In genomic region chr4:117313085-117313424, GRCm38 (mm10) we compare ENCODE assay signal across 8 mouse cellular contexts.
DNase-seq lines count a peak whose midpoint lies in the region; TF ChIP-seq lines count a peak whose summit lies in the region.

No protein-coding gene starts in this region.

- DNase-seq in adrenal gland, postnatal 14 days, result peak; percentile 51
- no peak for DNase-seq in adrenal gland, postnatal 4 days (ENCODE audit: low spot score in 2 of 2)
- peak; percentile 20 for DNase-seq in lung, adult 2 months
- DNase-seq in lung, postnatal 36 days, result no peak
- DNase-seq in heart, postnatal 14 days, result peak; percentile 29 to 33
- peak; percentile 57 for DNase-seq in lung, postnatal 10 days
- no peak for DNase-seq in ovary, postnatal 10 days (ENCODE audit: low spot score)
- DNase-seq in urinary bladder, postnatal 36 days (ENCODE audit: low spot score in 2 of 2), result no peak

- 17% methylated on average over 4 of the region's 4 CpGs for WGBS in lung, adult 2 months

- H3K4me1 ChIP-seq in lung, adult 2 months (ENCODE audit: control insufficient read depth, insufficient read depth, low read length), result no peaks in the 10 kb centered on the region

- no peak overlapping the region for H3K4me3 ChIP-seq in lung, adult 2 months (replicated peaks; ENCODE audit: extremely low read depth, low read depth, low read length)

- intact Hi-C loops in heart, postnatal 14 days (cut with DNase I), result loop anchor here (5.0 kb wide), 1 partner anchor 41 kb away; no protein-coding TSS in a partner anchor

- no peak for TF ChIP-seq POLR2A in lung, adult 2 months (IDR thresholded peaks at IDR 0.05; ENCODE audit: borderline replicate concordance, extremely low read depth, low read depth, low read length)

- TF ChIP-seq CTCF in lung, adult 2 months (IDR thresholded peaks at IDR 0.05; ENCODE audit: insufficient read depth, low read length), result peak; percentile 26; the same call in 1 of the 2 replicates

Comparison
In these comparisons a context has a peak if more than half of its experiments do, and no peak if none do; other contexts are left out.
1. DNase-seq: peak in adrenal gland, postnatal 14 days (single experiment), lung, adult 2 months (single experiment), heart, postnatal 14 days (2 of 2) and lung, postnatal 10 days (single experiment); none in adrenal gland, postnatal 4 days (0 of 2), lung, postnatal 36 days (single experiment), ovary, postnatal 10 days (single experiment) and urinary bladder, postnatal 36 days (0 of 2).